Mouse (Mus musculus): ENCODE measurements at regions not wholly inside any gene's neighbourhood (a gene's known extent, or its start where the extent isn't known, plus 50 kb on each side); places are given as distances from the start of the nearest gene placed in this dataset.
"Not testable (repeated sequence)": the region's sequence is repeated elsewhere in the genome, so short reads cannot be mapped to it uniquely, and the experiment has no call there.

- not testable (repeated sequence) for DNase-seq (ENCODE audit: low spot score in 2 of 2)
Observed at GRCm38 (mm10) chr13:65375273-65375672, 96.7 kb downstream of the Zfp369 start.

- not testable (repeated sequence) for DNase-seq (ENCODE audit: low spot score in 2 of 2)
Observed at GRCm38 (mm10) chr13:65379411-65379810, 100.8 kb downstream of the Zfp369 start.

DNA sequence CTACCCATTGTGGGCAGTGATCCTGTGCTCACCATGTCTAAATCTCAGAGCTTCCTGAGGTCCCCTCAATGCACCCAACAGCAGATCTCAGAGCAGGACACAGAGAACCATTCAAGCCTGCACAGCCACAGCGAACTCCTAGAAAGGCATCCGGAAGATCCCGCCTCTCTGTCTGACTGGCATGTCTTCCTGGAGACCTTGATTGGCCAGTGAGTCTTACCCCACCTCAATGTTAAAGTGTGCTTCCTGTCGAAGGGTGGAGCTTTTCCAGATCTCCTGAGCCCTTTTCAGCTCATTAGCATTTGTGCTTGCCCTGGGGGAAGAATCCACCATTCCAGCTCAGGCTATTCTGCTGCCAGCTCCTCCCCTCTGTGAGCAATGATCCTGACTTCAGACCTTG is 97.5 kb upstream of the Gm10139 start:
- DNase-seq (ENCODE audit: low spot score in 2 of 2) = not testable (repeated sequence)

DNA sequence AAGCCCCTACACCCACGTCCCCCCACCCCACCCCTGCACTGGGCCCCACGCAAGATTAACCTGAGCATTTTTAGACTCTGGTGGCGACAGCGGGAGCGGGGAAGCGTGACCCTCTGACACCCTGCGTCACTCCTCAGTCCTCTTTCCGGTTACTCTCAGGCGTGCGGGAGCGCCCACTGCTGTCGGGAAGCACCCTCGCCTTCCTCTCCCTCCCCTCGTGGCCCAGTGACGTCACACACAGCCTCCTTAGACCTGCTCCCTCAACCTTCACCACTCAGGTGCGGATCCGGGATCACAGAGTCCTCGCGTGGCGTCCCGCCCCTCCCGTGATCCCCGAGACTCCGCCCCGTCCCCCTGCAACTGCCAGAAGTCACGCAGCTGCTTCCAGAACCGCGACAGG is 92.3 kb upstream of the Gm10139 start:
- DNase-seq (ENCODE audit: low spot score in 2 of 2) = peak in 1 of 2 experiments; percentile 14

Measured in cerebellum, postnatal 4 days (tissue).